Mouse (Mus musculus): Measurements from ENCODE around the gene Ndc80.
A peak's percentile ranks its signal among the peaks of the same experiment; 100 is the strongest.
"Not testable (repeated sequence)": the region's sequence is repeated elsewhere in the genome, so short reads cannot be mapped to it uniquely, and the experiment has no call there.

Ndc80 gene

DNA sequence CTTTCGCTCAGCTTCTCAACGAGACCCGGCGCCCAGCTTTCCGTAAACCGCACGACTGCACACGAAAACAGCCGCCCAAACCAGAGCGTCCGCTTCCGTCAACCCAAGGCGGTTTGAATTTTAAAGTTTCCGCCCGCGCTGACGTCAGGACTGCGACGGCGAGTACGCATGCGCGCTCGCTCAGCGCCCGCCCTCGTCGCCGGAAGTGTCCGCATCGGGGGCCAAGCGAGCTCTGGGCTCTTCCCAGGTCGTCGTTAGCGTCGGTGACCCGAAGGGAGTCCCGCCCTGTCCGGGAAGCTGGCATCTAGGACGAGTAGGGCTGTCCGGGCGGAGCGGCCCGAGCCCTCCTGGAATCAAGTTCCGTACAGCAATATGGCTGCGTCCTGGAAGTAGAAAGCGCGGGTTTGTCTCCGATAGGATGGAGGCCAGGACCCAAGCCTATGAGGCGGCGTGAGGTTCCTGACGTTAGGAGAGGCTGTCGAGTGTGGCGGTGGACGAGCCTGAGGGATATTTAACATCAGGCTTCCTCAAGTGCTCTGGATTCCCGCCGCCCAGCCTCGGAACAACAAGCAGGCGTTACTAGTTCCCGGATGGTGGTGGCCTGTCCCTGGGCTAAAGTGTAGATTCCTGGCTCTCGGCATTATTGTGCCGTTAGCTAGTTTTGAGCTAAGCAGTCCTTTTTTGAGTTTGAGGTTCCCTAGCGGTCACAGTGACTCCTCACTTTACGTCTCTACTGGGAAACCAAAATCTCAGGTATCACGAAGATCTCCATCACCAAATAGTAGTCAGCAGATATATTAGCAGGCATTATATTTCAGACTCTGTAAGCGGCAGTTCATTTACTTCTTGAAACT lies at the start of gene Ndc80:
TSS of gene Ndc80 (minus strand) at position 147 of the 854 bp plus-strand sequence.
- DNase-seq (ENCODE audit: low spot score in 2 of 2): peak; percentile 86 to 90

DNA sequence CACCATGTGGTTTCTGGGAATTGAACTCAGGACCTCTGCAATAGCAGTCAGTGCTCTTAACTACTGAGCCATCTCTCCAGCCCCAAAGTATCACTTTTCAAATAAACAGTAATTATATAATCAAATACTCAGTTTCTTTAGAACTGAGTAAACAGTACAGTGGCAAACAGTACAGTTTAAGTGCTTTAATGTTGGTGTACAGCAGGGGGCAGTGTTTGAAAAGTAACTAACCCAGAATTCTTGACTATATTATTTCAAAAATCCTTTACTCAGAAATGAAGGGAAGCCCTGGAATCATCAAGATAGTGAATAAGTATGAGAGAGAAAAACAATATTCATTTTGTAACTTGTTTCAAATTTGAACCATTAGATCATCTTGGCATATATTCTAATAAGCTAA lies 35.0 kb upstream of the Ndc80 start:
- no peak for DNase-seq (ENCODE audit: low spot score in 2 of 2)

GRCm38 (mm10) chr17:71552901-71553300 lies 26.2 kb upstream of the Ndc80 start:
- DNase-seq (ENCODE audit: low spot score in 2 of 2): no peak

DNA sequence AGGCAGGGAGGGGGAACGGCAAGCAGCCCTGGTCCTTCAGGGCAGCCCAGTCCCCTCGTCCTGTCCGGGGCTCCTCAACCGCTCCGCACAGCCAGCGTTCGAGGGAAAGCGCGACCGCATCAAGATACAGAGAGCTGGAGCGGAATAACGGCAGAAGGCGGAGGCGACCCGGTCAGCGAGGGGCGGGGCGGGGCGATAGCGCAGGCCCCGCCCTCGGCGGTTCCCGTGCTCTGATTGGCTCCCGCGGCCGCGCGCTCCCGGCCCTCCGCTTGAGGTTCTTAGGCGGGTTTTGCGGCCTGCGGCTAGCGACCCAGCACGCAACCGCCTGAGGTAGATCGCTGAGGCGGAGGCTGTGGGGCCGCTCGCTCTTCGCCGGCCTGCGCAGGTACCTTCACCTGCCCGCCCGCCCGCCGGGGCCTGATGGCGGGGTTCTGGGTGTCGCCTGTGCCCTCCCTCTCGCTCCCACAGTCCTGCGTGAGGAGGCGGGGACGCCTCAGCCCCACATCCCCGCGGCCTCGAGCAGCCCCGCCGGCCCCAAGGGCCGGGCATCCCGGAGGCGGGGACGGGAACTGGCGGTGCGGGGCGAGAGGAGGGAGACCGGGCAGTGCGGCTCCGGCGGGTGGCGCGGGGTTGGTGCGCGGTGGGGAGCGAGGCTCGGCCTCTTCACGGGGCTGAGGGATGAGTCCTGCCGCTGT lies 25.2 kb upstream of the Ndc80 start, which contains the start of gene Spdya:
TSS of gene Spdya (plus strand) at position 305 of the 695 bp plus-strand sequence.
- DNase-seq (ENCODE audit: low spot score in 2 of 2): peak; percentile 71 to 75

- no peak for DNase-seq (ENCODE audit: low spot score in 2 of 2)
Observed at GRCm38 (mm10) chr17:71551350-71551749, 24.7 kb upstream of the Ndc80 start.

DNA sequence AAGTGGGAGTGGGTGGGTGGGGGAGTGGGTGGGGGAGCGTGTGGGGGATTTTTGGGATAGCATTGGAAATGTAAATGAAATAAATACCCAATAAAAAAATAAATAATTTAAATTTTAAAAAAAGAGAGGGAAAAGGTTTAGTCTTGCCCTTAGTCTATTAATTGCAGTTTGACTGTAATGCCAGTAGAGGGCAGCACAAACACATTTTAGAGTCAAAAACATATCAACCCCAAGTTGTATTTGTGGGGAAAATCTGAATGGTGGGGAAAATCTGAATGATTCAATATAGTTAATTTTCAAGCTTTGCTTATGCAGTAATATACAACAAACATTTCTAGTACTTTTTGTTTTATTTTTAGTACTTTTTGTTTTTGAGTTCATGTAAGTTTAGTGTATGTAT lies 21.9 kb upstream of the Ndc80 start:
- DNase-seq (ENCODE audit: low spot score in 2 of 2): no peak

DNA sequence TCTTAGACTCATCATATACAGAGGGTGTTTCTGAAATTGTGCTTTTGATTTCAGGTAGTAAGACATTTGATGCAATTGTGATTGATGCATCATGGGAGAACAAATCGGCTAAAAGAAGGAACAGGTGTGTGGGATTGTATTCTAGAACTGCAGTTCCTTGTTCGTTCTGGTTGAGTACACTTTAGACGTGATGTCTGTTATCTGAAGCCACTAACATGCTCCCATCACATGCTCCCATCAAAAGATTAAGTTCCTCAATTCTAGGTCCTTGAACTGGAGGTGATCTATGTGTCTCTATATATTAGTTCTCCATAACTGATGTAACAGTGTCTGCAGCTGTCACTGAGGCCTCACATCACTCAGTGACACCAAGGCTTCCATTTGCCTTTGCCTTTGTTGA lies 10.5 kb upstream of the Ndc80 start:
- DNase-seq (ENCODE audit: low spot score in 2 of 2): no peak

DNA sequence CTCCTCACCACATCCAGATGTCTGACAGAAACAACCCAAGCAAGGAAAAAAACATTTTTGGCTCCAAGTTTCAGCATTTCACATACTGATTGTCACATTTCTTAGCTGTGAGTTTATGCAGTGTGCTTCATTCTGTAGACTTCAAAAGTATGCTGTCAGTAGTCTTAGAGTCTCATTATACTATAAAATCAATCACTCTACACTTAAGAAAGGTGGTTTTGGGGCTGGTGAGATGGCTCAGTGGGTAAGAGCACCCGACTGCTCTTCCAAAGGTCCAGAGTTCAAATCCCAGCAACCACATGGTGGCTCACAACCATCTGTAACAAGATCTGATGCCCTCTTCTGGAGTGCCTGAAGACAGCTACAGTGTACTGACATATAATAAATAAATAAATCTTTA lies 8.9 kb upstream of the Ndc80 start:
- DNase-seq (ENCODE audit: low spot score in 2 of 2): not testable (repeated sequence)

DNA sequence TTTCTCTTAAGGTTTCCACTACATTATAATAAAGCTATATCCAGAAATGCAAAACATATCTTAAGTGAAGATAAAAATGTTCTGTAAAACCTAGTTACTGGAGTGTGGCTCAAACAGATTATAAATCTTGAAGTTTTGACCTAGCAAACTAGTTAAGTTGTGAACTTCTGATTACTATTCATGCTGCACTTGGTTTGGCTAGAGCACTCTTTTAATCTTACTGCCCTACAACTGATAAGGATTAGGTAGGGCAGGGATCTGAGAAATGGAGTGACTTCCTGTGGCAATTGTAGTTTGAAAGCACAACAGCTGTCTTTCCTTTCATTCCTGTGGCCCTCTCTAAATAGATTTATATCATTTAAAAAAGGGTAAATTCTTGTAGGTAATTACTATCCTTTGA lies 1.4 kb upstream of the Ndc80 start:
- no peak for DNase-seq (ENCODE audit: low spot score in 2 of 2)

- DNase-seq (ENCODE audit: low spot score in 2 of 2): no peak
Observed at GRCm38 (mm10) chr17:71526302-71526708, 352 bp downstream of the Ndc80 start.

DNA sequence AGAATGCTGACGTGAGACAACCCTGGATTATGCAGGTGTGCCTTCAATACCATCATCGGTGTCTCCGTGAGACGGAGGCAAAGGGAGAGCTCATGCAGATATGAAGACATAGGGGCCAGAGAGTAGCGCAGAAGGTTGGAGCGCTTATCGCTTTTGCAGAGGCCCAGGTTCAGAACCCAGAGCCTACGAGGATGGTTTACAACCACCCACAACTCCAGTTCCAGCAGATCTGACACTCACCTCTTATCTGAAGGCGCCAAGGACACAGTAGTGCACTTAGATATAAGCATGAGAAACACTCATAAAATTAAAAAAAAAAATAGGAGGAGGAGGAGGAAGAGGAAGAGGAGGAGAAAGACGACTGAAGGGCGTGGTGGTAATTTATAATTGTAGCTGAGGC lies 16.4 kb downstream of the Ndc80 start:
- DNase-seq (ENCODE audit: low spot score in 2 of 2): no peak

DNA sequence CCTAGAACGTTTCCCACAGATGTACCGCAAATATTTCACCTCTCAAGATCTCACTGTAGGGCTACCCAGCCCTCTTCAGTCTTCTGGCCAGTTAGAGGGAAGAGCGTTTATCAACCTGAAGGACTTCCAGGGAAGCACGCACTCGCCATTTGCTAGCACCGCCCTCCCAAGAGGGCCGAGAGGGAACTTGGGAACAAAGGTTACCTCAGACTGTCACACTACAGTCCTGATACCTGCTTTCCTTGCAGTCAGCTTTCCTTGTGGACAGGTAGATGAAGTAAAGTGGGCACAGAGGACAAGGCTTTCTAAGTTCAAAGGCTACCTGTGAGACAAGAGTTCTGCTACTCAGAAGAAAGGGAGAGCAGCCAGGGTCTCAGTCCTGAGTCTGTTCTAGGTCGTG lies 19.8 kb downstream of the Ndc80 start:
- no peak for DNase-seq (ENCODE audit: low spot score in 2 of 2)

GRCm38 (mm10) chr17:71495784-71496183 lies 30.9 kb downstream of the Ndc80 start:
- no peak for DNase-seq (ENCODE audit: low spot score in 2 of 2)

GRCm38 (mm10) chr17:71491332-71491686 lies 35.3 kb downstream of the Ndc80 start:
- no peak for DNase-seq (ENCODE audit: low spot score in 2 of 2)

GRCm38 (mm10) chr17:71490666-71491331 lies 35.9 kb downstream of the Ndc80 start:
- DNase-seq (ENCODE audit: low spot score in 2 of 2): no peak

GRCm38 (mm10) chr17:71489703-71490461 lies 36.8 kb downstream of the Ndc80 start:
- no peak for DNase-seq (ENCODE audit: low spot score in 2 of 2)

- DNase-seq (ENCODE audit: low spot score in 2 of 2): no peak
Observed at GRCm38 (mm10) chr17:71486231-71486851, 40.3 kb downstream of the Ndc80 start.

DNA sequence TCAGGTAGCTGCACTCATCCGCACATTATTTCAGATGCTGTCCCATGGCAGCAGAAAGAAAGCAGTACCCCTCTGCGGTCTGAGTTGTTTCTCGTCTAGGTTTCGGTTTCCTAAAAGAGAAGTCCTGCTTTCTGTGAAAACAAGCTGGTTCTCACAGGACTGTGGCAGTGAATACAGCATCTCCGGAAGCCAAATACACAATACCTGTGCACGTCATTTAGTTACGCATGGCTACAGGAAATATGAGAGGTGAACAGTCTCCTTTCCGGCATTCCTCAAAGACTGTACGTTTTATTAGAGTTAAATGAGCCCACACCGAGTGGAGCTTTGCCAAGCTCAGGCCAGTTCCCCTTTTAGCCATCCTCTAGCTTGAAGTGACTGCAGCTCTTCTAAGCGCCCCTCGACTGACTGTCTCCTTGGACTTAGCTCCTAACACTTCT lies 40.8 kb downstream of the Ndc80 start:
- no peak for DNase-seq (ENCODE audit: low spot score in 2 of 2)

- no peak for DNase-seq (ENCODE audit: low spot score in 2 of 2)
Observed at GRCm38 (mm10) chr17:71484711-71485110, 41.9 kb downstream of the Ndc80 start.

DNA sequence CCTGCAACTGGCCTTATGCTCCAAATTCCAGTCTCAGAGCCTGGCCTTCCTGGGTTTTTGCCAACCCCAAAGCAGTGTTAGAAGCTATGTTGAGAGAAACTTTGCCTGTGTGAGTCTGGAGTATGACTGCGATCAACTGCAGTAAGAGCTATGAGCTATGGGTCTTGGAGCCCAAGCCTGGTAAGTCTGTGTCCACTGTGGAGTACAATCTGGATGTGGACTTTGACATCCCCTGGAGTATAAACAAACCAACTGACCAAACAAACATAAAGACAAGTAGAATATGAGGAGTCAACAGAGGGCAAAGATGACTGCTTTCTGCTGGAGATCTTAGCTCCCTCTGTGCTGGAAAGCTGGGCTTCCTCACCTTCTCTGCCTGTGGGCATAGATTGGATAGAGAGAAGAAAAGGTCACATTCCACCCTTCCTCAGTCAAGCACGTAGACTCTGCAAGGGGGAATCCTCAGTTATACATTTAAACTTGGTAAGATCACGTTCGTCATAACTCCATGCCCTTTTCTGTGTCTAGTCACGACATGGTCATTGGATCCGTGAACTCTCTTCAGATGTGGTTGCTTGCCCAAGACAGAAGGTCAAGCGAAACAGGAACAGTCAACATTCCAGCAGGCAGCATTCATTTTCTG lies 43.1 kb downstream of the Ndc80 start:
- no peak for DNase-seq (ENCODE audit: low spot score in 2 of 2)

DNA sequence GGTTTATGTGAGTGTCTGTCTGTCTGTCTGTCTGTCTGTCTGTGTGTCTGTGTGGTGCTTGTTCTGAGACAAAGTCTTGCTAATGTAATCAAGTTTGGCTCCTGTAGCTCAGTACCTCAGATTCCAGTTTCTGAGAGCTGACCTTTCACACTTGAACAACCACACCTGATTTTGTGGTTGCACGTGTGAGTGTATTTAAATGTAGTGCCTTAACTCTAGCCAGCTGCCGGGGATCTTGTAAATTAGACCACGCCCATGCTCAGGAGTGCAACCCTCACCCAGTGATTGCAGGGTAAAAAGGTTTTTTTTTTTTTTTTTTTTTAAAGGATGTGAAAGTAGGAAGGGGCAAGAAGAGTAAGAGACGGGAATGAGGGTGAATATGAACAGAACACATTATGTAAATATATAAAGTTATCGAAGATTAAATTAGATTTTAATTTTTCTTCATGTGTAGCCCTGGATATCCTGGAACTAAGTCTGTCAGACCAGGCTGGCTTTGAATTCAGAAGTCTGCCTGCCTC lies 47.2 kb downstream of the Ndc80 start:
- no peak for DNase-seq (ENCODE audit: low spot score in 2 of 2)

Data from urinary bladder, postnatal 4 days (tissue).